Mouse (Mus musculus) liver, embryonic 12.5 days (tissue): Measurements from ENCODE around the gene Tekt3. TPM values are rescaled to one million over a fixed set of nuclear protein-coding genes. Genes with fewer than 3 reads are reported as not detected.

Source experiments
- ATAC-seq: fragments of 200-750 bp; cut with Nextera tagmentation; 2 replicates; pipeline ENCODE4 v1.8.0; 2017; ENCODE audit warnings: moderate number of reproducible peaks, mild to moderate bottlenecking, moderate library complexity
- H3K27ac ChIP-seq: fragments of 300-500 bp; sonication (generic); 2 replicates; pipeline ENCODE4 v1.5.1; 2016; ENCODE audit warnings: mild to moderate bottlenecking
- H3K27me3 ChIP-seq: fragments of 300-500 bp; sonication (generic); replicated peaks from 2 replicates; pipeline ENCODE4 v1.6.1; 2016; ENCODE audit warnings: mild to moderate bottlenecking, moderate library complexity
- H3K36me3 ChIP-seq: fragments of 300-500 bp; sonication (generic); 2 replicates; pipeline ENCODE4 v1.6.1; 2016; ENCODE audit warnings: mild to moderate bottlenecking, moderate library complexity
- H3K4me1 ChIP-seq: fragments of 300-500 bp; sonication (generic); 2 replicates; pipeline ENCODE4 v1.6.1; 2016
- H3K4me2 ChIP-seq: fragments of 300-500 bp; sonication (generic); 2 replicates; pipeline ENCODE4 v1.6.1; 2016; ENCODE audit warnings: mild to moderate bottlenecking, moderate library complexity
- H3K4me3 ChIP-seq: fragments of 300-500 bp; sonication (generic); 2 replicates; pipeline ENCODE4 v1.5.1; 2016; ENCODE audit warnings: mild to moderate bottlenecking, moderate library complexity
- H3K9ac ChIP-seq: fragments of 300-500 bp; sonication (generic); 2 replicates; pipeline ENCODE4 v1.6.1; 2016; ENCODE audit warnings: mild to moderate bottlenecking, moderate library complexity
- H3K9me3 ChIP-seq: fragments of 300-500 bp; sonication (generic); replicated peaks from 2 replicates; pipeline ENCODE4 v1.6.1; 2016; ENCODE audit warnings: mild to moderate bottlenecking, moderate library complexity
- WGBS: fragments of 180-500 bp; shearing (Covaris S2); methylation state at CpG from one replicate; pipeline ENCODE4 v1.1.7; 2016; ENCODE audit not compliant: insufficient replicate concordance; 5-methylcytosine and 5-hydroxymethylcytosine counted together
- polyA plus RNA-seq: library from polyadenylated mRNA; unstranded; fragments of >200 nt; fragmentation: Nextera tagmentation; extraction: Ambion mirVana; gene quantifications from 2 replicates; pipeline ENCODE4 v1.2.1, GENCODE M21; 2016

Gene Tekt3
- polyA plus RNA-seq = 0.07 TPM in 1 of 2 replicates, not detected in the other

DNA sequence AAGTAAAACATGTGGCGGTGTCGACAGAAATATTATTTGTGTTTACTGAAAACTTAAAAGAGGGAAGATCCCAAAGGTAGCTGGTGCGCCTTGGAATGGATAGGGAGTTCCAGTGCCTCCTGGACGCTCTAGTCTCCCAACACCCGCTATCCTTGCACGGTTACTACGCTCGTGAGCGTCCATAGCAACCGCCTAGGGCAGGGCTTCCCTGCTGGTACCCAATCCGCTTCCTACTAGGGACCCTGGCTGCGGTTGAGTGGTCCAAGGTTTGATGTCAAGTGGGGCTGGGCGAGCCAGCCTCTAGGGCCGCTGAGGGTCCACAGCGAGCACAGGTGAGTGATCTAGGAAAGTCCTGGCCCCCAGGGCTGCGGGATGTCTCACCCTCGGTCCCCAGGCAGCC is at the start of gene Tekt3:
Tekt3 (plus strand) TSS at position 209 of the 400 bp plus-strand sequence.
- no peak within 1 kb of the TSS for H3K4me3 ChIP-seq
- WGBS = 9% methylated on average over 17 of the region's 17 CpGs
- H3K4me2 ChIP-seq = no peak within 1 kb of the TSS
- H3K9me3 ChIP-seq = no peaks in the 10 kb centered on the region
- H3K27ac ChIP-seq = no peak within 1 kb of the TSS
- H3K4me1 ChIP-seq = no peaks in the 10 kb centered on the region
- H3K27me3 ChIP-seq = peaks cover 37% of the 10 kb centered on the region
- H3K9ac ChIP-seq = no peak within 1 kb of the TSS
- H3K36me3 ChIP-seq = no peaks in the 10 kb centered on the region
- ATAC-seq = no peak

DNA sequence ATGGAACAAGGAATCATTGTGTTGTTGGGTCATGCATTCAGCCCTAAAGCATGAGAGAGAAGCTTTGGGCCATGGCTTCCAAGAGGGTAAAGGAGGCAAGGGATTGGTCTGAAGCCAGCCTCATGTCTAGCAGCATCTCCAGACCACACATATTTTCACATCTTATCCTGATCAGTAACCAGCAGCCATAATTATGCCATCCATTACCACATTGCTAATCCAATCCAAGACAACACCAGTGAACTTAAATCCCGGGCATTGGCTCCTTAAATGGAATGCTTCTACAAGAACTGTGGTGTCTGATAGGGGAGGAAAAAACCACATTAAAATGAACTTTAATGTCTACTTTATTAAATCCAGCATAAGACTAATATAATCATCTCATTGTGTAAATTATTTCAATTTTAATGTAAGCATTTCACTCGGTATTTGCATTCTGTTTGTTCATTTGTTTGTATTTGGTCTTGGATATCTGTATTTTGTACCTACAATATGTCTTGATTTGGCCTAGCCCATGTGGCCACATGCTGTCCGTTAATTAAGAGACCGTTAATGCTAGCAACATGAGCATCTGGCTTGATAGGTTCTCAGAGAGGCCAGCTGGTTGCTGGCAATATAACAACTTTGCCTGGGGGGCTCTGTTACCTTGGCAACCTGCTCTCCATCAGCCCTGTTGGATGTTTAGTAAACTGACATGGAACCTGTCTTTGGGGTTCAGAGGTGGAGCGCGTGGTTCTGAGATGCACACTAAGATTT is 43.9 kb upstream of the Tekt3 start:
- no peak overlapping the region for H3K4me3 ChIP-seq
- 74% methylated on average over 6 of the region's 6 CpGs for WGBS
- no peak for ATAC-seq
- H3K9ac ChIP-seq = no peak overlapping the region
- H3K27ac ChIP-seq = no peak overlapping the region
- no peaks in the 10 kb centered on the region for H3K4me1 ChIP-seq
- H3K4me2 ChIP-seq = no peak overlapping the region
- no peaks in the 10 kb centered on the region for H3K9me3 ChIP-seq
- no peaks in the 10 kb centered on the region for H3K27me3 ChIP-seq
- no peaks in the 10 kb centered on the region for H3K36me3 ChIP-seq

- WGBS = 60% methylated on average over 6 of the region's 6 CpGs
- Histone ChIP-seq H3K4me2 (no peak overlapping the region), H3K9ac (no peak overlapping the region)
These were observed 43.3 kb upstream of the Tekt3 start for GRCm38 (mm10) chr11:63018083-63018622.

GRCm38 (mm10) chr11:63020633-63021032 is 40.8 kb upstream of the Tekt3 start:
- H3K36me3 ChIP-seq = no peaks in the 10 kb centered on the region
- H3K4me2 ChIP-seq = no peak overlapping the region
- no peak overlapping the region for H3K9ac ChIP-seq
- no peak overlapping the region for H3K4me3 ChIP-seq
- H3K27me3 ChIP-seq = no peaks in the 10 kb centered on the region
- H3K9me3 ChIP-seq = no peaks in the 10 kb centered on the region
- no peak for ATAC-seq
- H3K4me1 ChIP-seq = no peaks in the 10 kb centered on the region
- no peak overlapping the region for H3K27ac ChIP-seq

More at GRCm38 (mm10) chr11:63018083-63018622, 43.3 kb upstream of the Tekt3 start:
- no peaks in the 10 kb centered on the region for H3K9me3 ChIP-seq
- no peaks in the 10 kb centered on the region for H3K36me3 ChIP-seq
- H3K27me3 ChIP-seq = no peaks in the 10 kb centered on the region
- ATAC-seq = no peak
- H3K27ac ChIP-seq = no peak overlapping the region
- H3K4me1 ChIP-seq = no peaks in the 10 kb centered on the region
- H3K4me3 ChIP-seq = no peak overlapping the region

DNA sequence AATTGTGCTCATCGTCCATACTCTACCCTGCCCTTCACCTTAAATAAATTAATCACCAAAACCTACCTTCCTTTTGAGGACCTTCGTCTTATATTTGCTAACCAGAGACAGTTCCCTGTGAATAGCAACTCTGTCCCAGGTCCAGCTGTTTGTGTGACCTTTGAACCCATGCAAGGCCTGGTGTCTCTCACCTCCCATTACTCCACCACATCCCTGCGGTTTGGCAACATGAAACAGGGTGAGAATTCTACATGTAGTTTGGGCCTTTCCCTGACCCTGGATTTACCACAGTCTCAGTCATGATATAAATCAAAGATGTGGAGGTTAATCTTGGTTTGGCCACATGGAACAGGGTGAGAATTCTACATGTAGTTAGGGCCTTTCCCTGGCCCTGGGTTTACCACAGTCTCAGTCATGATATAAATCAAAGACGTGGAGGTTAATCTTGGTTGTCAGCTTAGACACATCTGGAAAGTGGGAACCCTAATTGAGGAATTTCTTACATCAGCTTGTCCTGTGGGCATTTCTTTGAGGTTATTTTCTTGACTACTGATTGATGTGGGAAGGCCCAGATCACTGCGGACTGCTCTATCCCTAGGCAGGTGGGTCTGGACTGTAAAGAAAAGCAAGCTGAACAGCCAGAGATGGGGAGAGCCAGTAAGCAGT is 40.2 kb upstream of the Tekt3 start:
- no peaks in the 10 kb centered on the region for H3K4me1 ChIP-seq
- no peak for ATAC-seq
- WGBS = 51% methylated on average over 5 of the region's 5 CpGs
- H3K9me3 ChIP-seq = no peaks in the 10 kb centered on the region
- no peak overlapping the region for H3K4me2 ChIP-seq
- H3K27ac ChIP-seq = no peak overlapping the region
- H3K4me3 ChIP-seq = no peak overlapping the region
- H3K27me3 ChIP-seq = no peaks in the 10 kb centered on the region
- H3K36me3 ChIP-seq = no peaks in the 10 kb centered on the region
- no peak overlapping the region for H3K9ac ChIP-seq

DNA sequence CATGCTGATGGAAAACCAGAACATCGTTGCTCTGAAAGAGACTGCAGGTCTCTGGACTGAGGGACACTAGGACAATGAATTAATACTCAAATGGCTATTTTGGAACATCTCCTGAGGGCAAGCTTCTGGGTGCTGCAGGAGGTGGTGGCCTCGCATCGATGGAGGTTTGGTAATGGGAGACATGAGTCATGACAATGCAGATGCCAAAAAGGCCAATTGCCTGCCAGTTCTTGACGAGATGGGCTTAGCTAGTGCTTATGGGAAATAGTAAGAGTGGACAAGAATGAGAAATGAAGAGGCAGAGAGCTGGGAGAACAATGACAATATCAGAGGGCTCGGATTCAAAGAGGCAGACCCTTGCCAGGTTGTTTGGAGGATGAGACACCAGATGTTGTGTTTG is 38.0 kb upstream of the Tekt3 start:
- no peaks in the 10 kb centered on the region for H3K4me1 ChIP-seq
- no peak overlapping the region for H3K4me3 ChIP-seq
- peaks cover 12% of the 10 kb centered on the region; the same call in 1 of the 2 replicates for H3K27me3 ChIP-seq
- ATAC-seq = no peak
- no peak overlapping the region for H3K27ac ChIP-seq
- 52% methylated on average over 5 of the region's 5 CpGs for WGBS
- no peak overlapping the region for H3K9ac ChIP-seq
- H3K4me2 ChIP-seq = no peak overlapping the region
- no peaks in the 10 kb centered on the region for H3K36me3 ChIP-seq
- no peaks in the 10 kb centered on the region for H3K9me3 ChIP-seq

GRCm38 (mm10) chr11:63024136-63024535 is 37.3 kb upstream of the Tekt3 start:
- H3K27ac ChIP-seq = no peak overlapping the region
- 30% methylated on average over 2 of the region's 2 CpGs for WGBS
- ATAC-seq = no peak

DNA sequence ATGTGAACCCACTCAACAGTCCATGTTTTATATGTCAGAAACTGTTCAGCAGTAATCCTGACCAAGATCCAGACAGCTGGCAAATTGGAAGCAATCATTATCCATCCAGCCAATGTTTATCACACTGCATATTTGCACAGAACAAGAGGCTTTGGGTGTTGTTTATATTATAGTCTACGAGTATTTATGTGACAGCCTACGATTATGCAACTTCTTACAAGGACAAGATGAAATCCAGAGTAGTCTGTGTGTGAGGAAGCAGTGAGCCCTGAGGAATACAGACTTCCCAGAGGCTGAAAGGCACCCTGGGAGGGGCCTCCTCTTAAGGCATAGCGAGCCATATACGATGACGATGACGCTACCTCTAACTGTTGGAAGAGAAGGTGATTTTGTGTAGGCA is 36.0 kb upstream of the Tekt3 start:
- Histone ChIP-seq H3K4me3 (no peak overlapping the region), H3K27me3 (peaks cover 12% of the 10 kb centered on the region; the same call in 1 of the 2 replicates), H3K9me3 (no peaks in the 10 kb centered on the region), H3K4me2 (no peak overlapping the region), H3K27ac (no peak overlapping the region), H3K36me3 (no peaks in the 10 kb centered on the region), H3K9ac (no peak overlapping the region), H3K4me1 (no peaks in the 10 kb centered on the region)
- 68% methylated on average over 6 of the region's 6 CpGs for WGBS
- no peak for ATAC-seq

More at GRCm38 (mm10) chr11:63024136-63024535, 37.3 kb upstream of the Tekt3 start:
- H3K4me1 ChIP-seq = no peaks in the 10 kb centered on the region
- no peak overlapping the region for H3K9ac ChIP-seq
- no peak overlapping the region for H3K4me3 ChIP-seq
- H3K27me3 ChIP-seq = peaks cover 12% of the 10 kb centered on the region; the same call in 1 of the 2 replicates
- no peak overlapping the region for H3K4me2 ChIP-seq
- H3K36me3 ChIP-seq = no peaks in the 10 kb centered on the region
- no peaks in the 10 kb centered on the region for H3K9me3 ChIP-seq

DNA sequence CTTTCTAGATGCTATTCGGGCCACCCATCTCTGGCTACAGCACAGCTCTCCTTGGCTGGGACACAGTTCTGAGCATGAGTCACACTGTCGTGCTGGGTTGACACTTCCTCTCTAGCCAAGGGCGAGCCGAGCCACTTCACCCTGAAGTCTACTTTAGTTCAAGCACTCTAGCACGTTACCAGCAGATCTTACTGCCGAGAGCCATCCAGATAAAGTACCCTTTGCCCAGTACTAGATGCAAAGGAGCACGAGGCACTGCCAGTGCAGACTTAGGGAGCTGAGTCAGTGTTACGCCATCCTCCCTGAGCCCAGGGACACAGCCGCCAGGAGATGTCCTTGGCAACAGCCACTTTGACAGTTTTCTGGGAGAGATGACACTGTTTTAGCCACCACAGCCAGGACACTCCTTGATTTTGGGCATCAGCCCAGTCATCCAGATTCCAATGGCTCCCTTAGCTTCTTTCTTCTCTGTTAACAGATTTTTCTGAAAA is 34.8 kb upstream of the Tekt3 start:
- ATAC-seq = no peak
- no peak overlapping the region for H3K9ac ChIP-seq
- no peak overlapping the region for H3K4me3 ChIP-seq
- H3K4me2 ChIP-seq = no peak overlapping the region
- no peaks in the 10 kb centered on the region for H3K9me3 ChIP-seq
- 34% methylated on average over 9 of the region's 9 CpGs for WGBS
- no peak overlapping the region for H3K27ac ChIP-seq
- peaks cover 12% of the 10 kb centered on the region; the same call in 1 of the 2 replicates for H3K27me3 ChIP-seq
- H3K4me1 ChIP-seq = no peaks in the 10 kb centered on the region
- H3K36me3 ChIP-seq = no peaks in the 10 kb centered on the region

GRCm38 (mm10) chr11:63028131-63028530 is 33.3 kb upstream of the Tekt3 start:
- Histone ChIP-seq H3K9ac (no peak overlapping the region), H3K4me3 (no peak overlapping the region)
- no peak for ATAC-seq

DNA sequence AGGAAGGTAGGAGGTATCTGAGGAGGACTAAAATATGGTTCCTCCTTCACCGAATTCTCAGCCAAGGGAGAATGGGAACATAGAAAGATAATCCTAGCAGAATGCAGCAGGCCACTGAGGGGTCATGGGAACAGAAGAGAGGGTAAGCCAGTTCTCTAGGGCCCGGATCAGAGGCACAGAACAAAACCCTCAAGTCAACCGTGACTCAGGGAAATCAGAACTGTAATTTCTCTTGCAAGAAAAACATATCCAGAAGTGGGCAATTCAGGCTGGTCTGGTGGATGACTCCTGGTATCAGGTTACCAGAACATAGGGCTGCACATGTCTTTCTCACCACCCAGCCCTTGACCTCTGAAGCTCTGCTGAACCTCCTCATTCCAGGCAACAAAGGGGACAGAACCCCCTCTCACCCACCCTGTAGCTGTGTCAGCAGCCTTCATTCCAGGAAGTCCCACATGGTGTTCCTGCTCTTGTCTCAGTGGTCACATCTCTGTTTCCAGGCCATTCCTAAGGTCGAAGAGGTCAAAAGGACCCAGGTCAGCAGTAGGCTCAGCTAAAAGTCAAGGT is 32.2 kb upstream of the Tekt3 start:
- ATAC-seq = no peak
- WGBS = 55% methylated on average over 4 of the region's 4 CpGs

More at GRCm38 (mm10) chr11:63028131-63028530, 33.3 kb upstream of the Tekt3 start:
- H3K9me3 ChIP-seq = no peaks in the 10 kb centered on the region
- no peaks in the 10 kb centered on the region for H3K36me3 ChIP-seq
- H3K4me2 ChIP-seq = no peak overlapping the region
- no peaks in the 10 kb centered on the region for H3K4me1 ChIP-seq
- H3K27me3 ChIP-seq = peaks cover 12% of the 10 kb centered on the region; the same call in 1 of the 2 replicates
- WGBS = 59% methylated on average over 3 of the region's 3 CpGs
- no peak overlapping the region for H3K27ac ChIP-seq

GRCm38 (mm10) chr11:63029721-63030120 is 31.7 kb upstream of the Tekt3 start:
- Histone ChIP-seq H3K27me3 (peaks cover 12% of the 10 kb centered on the region; the same call in 1 of the 2 replicates), H3K4me1 (no peaks in the 10 kb centered on the region), H3K36me3 (no peaks in the 10 kb centered on the region), H3K4me3 (no peak overlapping the region), H3K9ac (no peak overlapping the region), H3K4me2 (no peak overlapping the region), H3K9me3 (no peaks in the 10 kb centered on the region), H3K27ac (no peak overlapping the region)
- ATAC-seq = no peak
- WGBS = 81% methylated on average over 6 of the region's 6 CpGs

More for the DNA sequence above, 32.2 kb upstream of the Tekt3 start:
- Histone ChIP-seq H3K27ac (no peak overlapping the region), H3K36me3 (no peaks in the 10 kb centered on the region), H3K4me1 (no peaks in the 10 kb centered on the region), H3K27me3 (peaks cover 12% of the 10 kb centered on the region; the same call in 1 of the 2 replicates), H3K9ac (no peak overlapping the region), H3K4me2 (no peak overlapping the region), H3K4me3 (no peak overlapping the region), H3K9me3 (no peaks in the 10 kb centered on the region)
